Mouse (Mus musculus) lung, postnatal 0 days (tissue): ENCODE measurements around the gene Tex48.

ENCODE experiments used
- CTCF ChIP-seq: IDR thresholded peaks from 2 replicates; pipeline ENCODE4 v1.5.1; 2016; ENCODE audit warnings: antibody characterized with exemption, mild to moderate bottlenecking
- EP300 ChIP-seq: IDR thresholded peaks from 2 replicates; pipeline ENCODE4 v1.6.1; 2016; ENCODE audit warnings: antibody characterized with exemption, mild to moderate bottlenecking, control low read depth

DNA sequence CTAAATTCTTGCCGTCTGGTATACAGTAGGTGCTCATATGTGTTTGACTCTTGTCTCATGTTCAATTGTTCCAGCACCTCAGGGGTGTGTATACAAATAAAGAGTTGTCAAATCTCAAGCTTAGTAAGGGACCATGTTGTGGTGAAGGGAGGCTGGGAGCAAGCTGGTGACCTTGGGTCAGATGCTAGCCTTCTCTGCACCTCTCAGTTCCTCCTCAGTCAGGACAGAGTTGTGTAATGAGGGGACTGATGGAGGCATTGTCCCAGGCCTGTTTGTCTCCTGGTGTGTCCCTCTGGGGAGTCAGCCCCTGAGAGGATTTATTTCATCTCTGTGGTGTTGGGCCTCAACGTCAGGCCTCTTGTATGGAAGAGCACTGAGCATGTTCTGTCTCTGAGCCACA lies 36.0 kb downstream of the Tex48 start:
- no peak for TF ChIP-seq CTCF
- no peak for TF ChIP-seq EP300
